Mouse (Mus musculus) heart, postnatal 4 days (tissue): ENCODE measurements around the gene Cfap54. TPM values are rescaled to one million over a fixed set of nuclear protein-coding genes. Genes with fewer than 3 reads are reported as not detected.

ENCODE experiments used
- DNase-seq: peaks from one replicate; pipeline ENCODE4 v3.0.0; 2021
- total RNA-seq, 2 experiments: library from RNA; stranded (reverse); gene quantifications; 2 replicates each; pipeline ENCODE4 v1.2.3; 2021

Gene Cfap54
- total RNA-seq, 2 experiments from 2014 or later = 0.45 to 0.79 TPM

GRCm38 (mm10) chr10:93051016-93051726 lies 30.2 kb downstream of the Cfap54 start:
- DNase-seq = peak; percentile 88

- no peak for DNase-seq
Observed at GRCm38 (mm10) chr10:93050571-93050970, 30.8 kb downstream of the Cfap54 start.

GRCm38 (mm10) chr10:93043195-93043594 lies 38.2 kb downstream of the Cfap54 start:
- no peak for DNase-seq

- no peak for DNase-seq
Observed at GRCm38 (mm10) chr10:93041850-93042249, 39.6 kb downstream of the Cfap54 start.

GRCm38 (mm10) chr10:93041392-93041791 lies 40.0 kb downstream of the Cfap54 start:
- DNase-seq = no peak

- DNase-seq = no peak
Observed at GRCm38 (mm10) chr10:93036532-93036931, 44.9 kb downstream of the Cfap54 start.

GRCm38 (mm10) chr10:93035489-93035888 lies 45.9 kb downstream of the Cfap54 start:
- no peak for DNase-seq

- no peak for DNase-seq
Observed at GRCm38 (mm10) chr10:93023295-93023694, 58.1 kb downstream of the Cfap54 start.

- DNase-seq = peak; percentile 67
Observed at GRCm38 (mm10) chr10:93014059-93014795, 67.2 kb downstream of the Cfap54 start.

GRCm38 (mm10) chr10:93011085-93011484 lies 70.3 kb downstream of the Cfap54 start:
- no peak for DNase-seq

GRCm38 (mm10) chr10:93006970-93007369 lies 74.4 kb downstream of the Cfap54 start:
- no peak for DNase-seq

- DNase-seq = no peak
Observed at GRCm38 (mm10) chr10:93006405-93006804, 75.0 kb downstream of the Cfap54 start.

GRCm38 (mm10) chr10:92998536-92998935 lies 82.9 kb downstream of the Cfap54 start:
- DNase-seq = no peak

- DNase-seq = no peak
Observed at GRCm38 (mm10) chr10:92995186-92995585, 86.2 kb downstream of the Cfap54 start.

GRCm38 (mm10) chr10:92994340-92994739 lies 87.1 kb downstream of the Cfap54 start:
- DNase-seq = no peak

GRCm38 (mm10) chr10:92992526-92992925 lies 88.9 kb downstream of the Cfap54 start:
- no peak for DNase-seq

GRCm38 (mm10) chr10:92990576-92990975 lies 90.8 kb downstream of the Cfap54 start:
- DNase-seq = no peak

- DNase-seq = no peak
Observed at GRCm38 (mm10) chr10:92965134-92965533, 116.3 kb downstream of the Cfap54 start.

GRCm38 (mm10) chr10:92950044-92950443 lies 131.4 kb downstream of the Cfap54 start:
- no peak for DNase-seq

- DNase-seq = no peak
Observed at GRCm38 (mm10) chr10:92942848-92943645, 138.4 kb downstream of the Cfap54 start.

GRCm38 (mm10) chr10:92941616-92942015 lies 139.8 kb downstream of the Cfap54 start:
- DNase-seq = no peak

- no peak for DNase-seq
Observed at GRCm38 (mm10) chr10:92937741-92938285, 143.6 kb downstream of the Cfap54 start.

GRCm38 (mm10) chr10:92937091-92937490 lies 144.3 kb downstream of the Cfap54 start:
- no peak for DNase-seq
